Mouse (Mus musculus) liver (tissue): ENCODE measurements around the gene Oxgr1.
"Not testable (repeated sequence)": the region's sequence is repeated elsewhere in the genome, so short reads cannot be mapped to it uniquely, and the experiment has no call there.

Experiments
- DNase-seq: peaks from one replicate; pipeline ENCODE4 v3.0.0-alpha.2; 2020; ENCODE audit warnings: mixed read lengths

Oxgr1 gene

GRCm38 (mm10) chr14:120042187-120042820 is at the start of gene Oxgr1:
Gene Oxgr1 (minus strand): TSS chr14:120042435.
- no peak for DNase-seq

DNA sequence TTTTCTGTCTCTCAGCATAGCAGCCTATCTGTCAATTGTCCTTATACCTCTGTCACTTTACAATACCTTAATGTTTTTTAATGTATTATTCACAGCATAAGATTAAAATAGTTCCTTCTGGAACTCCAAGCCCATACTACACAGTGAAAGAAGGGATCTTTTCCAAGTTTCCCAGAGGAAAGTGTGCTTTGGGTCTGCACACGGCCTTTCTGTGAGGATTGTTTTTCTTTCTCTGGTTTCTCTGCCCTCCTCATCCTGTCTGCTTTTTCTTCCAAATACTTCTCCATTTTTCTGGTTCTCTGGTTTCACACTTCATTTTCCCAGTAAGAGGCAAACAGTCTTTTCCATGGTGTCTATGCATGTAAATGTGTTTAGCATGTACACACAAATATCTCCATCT is 48.2 kb upstream of the Oxgr1 start:
- no peak for DNase-seq

- no peak for DNase-seq
These were observed 47.6 kb upstream of the Oxgr1 start for GRCm38 (mm10) chr14:120089649-120090360.

DNA sequence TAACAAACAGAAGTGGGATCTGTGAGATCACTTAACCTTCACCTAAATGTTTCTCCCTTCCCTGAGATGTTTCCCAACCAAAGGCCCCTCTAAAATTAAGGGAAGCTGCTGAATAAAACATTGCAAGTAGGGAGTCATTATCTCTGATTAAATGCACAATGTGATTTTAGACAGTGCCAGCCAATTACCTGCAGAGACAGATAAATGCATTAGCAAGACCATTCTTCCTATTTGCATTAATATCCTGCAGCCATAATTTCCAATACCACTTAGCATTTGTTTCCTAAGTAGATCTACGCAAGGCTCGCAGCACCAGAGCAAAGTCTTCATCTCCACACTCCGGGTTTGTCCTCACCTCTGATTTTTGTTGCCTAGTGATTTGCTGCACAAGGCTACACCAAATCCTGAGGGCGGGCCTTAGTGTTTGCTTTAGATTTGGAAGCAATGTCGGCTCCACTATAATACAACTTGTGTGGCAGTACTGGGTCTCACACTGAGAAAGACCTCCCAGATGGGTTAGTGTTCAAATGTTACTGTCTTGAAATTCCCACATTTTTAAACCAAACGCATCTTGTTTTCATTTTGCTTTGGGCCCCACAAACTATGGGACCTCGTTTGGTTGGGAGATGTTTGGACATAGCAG is 46.9 kb upstream of the Oxgr1 start:
- DNase-seq: no peak

DNA sequence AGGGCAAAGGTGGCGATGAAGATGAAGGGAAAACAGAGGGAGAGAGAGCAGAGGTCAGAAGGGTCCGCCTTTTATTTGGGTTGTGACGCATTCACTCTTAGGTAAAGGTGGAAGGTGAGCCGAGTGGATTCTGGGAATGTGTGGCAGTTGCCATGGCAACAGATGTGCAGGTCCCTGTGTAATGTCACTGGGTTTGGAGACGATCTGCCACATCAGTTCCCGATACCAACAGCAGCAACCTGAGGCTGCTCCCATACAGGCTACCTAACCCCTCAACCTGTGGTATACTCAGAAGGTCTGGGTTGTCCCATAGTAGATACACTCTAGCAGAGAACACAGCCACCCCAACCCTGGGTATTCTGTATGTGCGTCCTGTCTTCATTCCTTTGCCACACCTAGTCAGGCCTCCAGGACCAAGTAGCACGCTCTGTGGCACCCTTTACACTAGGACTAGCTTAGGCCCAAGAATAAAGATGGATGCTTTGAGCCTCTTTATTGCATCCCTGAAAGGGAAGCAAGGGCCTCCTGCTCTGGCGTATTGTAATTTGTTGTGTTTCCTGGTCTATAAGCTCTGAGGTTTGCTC is 41.9 kb upstream of the Oxgr1 start:
- DNase-seq: no peak

DNA sequence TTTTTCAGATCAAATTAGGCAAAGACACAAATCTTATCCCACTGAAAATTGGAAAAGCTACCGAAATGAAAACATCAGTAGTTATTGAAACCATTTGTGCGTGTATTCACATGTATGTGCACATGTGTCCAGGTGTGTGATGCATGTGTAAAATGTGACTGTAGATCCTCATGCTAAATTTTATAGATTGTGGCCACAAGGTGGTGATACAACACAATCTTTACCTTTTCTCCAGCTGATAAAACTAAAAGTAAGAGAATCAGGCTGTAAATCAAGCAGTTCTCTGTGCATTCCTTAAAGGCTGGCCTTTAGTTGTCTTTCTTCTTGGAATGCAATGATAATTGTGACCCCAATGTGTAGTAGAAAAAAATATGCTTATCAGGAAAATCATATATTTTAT is 34.0 kb upstream of the Oxgr1 start:
- DNase-seq: no peak

DNA sequence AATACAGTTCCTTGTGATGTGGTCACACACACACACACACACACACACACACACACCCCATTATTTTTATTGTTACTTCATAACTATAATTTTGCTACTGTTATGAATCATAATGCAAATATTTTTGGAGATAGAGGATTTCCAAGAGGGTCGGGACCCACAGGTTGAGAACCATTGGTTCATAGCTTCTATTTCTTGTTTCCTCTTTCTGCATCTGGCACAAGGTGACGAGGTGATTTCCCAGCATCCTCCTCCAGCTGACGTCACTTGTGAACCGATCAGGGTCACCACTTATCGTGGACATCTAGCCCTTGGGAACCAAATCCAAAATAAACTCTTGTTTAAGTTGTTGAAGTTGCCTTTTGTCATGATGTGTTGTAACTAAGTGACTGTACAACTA is 33.5 kb upstream of the Oxgr1 start:
- no peak for DNase-seq

DNA sequence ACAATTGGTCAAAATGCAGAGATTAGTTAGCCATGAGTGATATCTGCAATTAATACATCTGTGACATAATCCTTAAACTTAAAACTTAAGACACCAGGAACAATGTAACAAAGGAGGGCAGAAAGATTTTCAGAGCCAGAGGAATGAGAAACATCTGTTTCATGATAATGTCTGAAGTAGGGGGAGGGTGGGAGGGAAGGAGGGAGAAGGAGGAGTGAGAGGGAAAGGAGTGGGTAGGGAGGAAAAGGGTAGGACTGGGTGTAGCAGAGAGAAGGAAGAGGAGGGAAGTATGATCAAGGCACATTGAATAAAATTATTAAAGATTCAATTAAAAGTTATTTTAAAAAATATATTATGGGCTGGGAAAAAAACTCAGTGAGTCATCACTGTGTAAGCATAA is 32.0 kb upstream of the Oxgr1 start:
- DNase-seq: no peak

- peak; percentile 18 for DNase-seq
These were observed 18.9 kb upstream of the Oxgr1 start for GRCm38 (mm10) chr14:120061096-120061495.

GRCm38 (mm10) chr14:120033454-120033853 is 8.8 kb downstream of the Oxgr1 start:
- DNase-seq: no peak

DNA sequence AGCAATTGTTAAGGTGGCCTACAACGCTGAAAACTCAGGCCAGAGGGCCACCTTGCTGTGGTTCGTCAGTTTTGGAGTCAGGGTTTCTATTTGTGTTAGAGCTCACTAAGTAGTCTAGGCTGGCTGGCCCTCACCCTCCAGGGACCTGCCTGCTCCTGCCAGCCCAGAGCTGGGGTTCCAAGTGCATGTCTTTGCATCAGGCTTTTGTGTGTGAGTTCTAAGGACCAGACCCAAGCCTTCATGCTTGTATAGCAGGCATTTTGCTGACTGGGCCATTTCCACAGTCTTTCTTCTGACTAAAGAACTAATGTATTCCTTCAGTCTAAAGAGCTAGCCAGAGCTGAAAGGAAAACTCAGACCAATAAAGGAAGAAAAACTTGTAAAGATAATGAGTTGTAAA is 22.3 kb downstream of the Oxgr1 start:
- no peak for DNase-seq

GRCm38 (mm10) chr14:120009969-120010872 is 32.0 kb downstream of the Oxgr1 start:
- DNase-seq: no peak

GRCm38 (mm10) chr14:120005153-120005552 is 37.1 kb downstream of the Oxgr1 start:
- no peak for DNase-seq

DNA sequence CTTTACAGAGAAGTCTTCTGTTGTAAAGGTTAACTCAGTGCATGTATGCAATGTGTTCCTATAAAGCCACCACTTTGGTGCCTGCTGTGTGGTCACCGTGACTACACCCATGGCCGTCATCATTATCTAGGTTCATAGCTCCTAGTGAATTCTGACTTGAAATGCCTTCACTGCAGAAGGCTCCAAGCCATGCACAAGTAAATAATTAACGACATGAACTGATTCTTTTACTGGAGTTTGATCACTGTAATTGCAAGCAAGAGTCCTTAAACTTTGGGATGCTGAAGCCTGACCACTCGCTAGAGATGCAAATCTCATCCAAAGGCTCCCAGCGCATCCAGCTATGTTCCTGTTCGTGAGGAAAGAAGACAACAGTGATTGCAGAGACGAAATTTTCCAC is 38.6 kb downstream of the Oxgr1 start:
- no peak for DNase-seq

GRCm38 (mm10) chr14:120002673-120003072 is 39.6 kb downstream of the Oxgr1 start:
- no peak for DNase-seq

DNA sequence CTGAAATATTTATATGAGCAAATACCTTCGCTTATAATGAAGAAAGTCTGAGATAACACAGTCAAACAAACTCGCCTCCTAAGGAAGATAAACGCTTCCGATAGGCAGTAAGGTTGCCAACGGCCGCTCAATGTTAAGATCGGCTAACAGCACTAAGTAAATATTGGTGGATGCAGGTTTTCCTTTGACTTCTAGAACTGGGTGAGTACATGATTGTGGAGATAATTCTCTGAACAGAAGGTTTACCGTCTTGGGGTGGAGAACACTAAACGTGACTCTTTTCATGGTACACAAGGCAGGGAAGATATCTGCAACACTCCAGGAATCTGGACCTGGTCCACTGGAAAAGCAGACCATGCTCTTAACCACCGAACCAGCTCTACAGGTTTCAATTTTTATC is 52.6 kb downstream of the Oxgr1 start:
- DNase-seq: no peak

DNA sequence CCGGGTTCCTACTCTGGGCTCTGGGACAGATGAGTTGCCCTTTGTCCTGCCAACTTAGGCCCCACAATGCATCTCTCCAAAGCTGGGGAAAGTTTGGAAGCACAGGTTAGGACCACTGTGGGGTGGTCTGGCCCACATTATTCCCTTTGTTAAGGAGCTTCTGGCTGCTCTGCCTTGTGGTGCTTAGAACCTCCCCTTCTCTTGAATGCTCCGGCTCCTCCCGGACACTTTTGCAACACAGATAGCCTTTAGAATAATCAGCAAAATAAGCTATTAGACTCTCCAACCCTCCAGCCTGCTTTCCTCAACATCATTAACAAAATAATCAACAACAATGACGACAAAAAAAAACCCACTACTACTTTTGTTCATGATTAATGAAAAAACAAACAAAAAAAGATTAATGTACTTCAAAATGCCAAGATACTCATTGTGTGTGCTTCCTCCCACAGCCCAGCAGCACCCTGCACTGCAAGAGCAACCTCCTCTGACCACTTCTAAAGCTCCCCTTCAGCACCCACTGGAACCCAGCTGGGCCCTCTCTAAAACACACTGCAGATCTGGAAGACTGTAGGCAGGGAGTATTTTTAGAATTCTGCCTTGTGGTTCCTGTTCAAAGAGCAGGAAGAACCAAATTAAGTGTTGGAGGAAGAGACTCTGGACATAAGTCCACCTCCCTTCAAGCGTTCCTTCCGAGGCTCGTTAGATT is 53.1 kb downstream of the Oxgr1 start:
- DNase-seq: no peak

DNA sequence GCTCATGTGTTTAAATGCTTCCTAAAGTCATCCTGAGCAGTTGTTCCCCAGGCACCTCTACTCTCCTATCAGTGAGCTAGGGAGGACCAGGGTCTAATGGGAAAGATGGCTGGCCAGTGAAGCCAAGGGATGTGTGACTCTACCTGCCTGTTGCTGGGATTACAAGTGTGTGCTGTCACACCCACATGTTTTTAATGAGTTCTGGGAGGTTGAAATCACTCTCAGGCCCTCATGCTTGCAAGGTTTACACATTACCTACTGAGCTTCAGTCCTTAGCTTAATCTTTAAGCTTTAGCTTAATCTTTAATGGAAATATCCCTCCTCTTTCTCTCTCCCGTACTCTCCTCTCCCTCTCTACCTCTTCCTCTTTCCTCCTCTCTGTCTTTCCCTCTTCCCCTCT is 55.0 kb downstream of the Oxgr1 start:
- no peak for DNase-seq

DNA sequence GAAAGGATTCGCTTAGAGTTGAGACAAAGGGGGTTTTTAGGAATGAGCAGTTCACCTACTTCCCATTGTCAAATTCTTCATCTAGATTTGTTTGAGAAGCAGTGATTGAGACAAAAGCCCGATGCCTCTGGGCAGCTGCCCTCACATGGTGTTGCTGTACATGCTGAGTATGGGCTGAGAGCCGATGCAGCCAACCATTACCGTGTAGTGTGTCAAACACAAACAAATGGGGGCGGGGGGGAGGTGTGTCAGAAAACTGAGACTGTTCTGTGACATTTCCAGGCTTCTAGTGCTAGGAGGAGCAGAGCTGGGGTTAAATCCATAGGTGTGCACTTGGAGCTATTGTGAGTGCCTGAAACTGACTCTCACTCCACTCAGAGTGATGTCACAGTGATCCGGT is 55.5 kb downstream of the Oxgr1 start:
- DNase-seq: no peak

GRCm38 (mm10) chr14:119986351-119986750 is 55.9 kb downstream of the Oxgr1 start:
- DNase-seq: not testable (repeated sequence)

GRCm38 (mm10) chr14:119981314-119981713 is 60.9 kb downstream of the Oxgr1 start:
- no peak for DNase-seq

DNA sequence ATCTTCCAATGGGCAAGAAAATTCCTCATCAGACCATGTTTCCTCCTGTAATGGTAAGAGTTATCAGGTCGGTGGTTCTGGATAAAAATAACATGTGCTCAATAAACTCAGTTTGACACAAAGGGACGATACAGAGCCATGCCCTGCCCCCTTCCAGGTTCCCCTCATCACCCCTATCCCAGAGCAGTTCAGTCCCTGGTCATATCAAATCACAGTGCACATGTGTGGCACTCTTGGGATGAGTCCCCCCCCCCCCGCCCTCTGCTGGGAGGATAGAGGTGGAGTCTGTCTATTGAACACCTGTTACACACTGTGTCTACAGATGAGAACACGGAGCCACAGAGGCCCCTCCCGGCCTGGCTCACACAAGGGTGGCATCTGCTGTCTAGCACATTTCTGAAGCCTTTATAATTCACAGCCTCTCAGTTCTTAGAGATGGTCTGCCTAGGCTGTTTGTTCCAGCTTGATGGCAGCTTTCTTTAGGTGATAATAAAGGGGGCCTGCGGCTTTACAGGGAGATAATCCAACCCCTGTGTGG is 61.5 kb downstream of the Oxgr1 start:
- no peak for DNase-seq
